Mouse (Mus musculus) ovary, postnatal 10 days (tissue): ENCODE results near the gene Corin.

Source experiments
- DNase-seq: peaks from one replicate; pipeline ENCODE4 v3.0.0; 2022; ENCODE audit warnings: low spot score

Corin gene

DNA sequence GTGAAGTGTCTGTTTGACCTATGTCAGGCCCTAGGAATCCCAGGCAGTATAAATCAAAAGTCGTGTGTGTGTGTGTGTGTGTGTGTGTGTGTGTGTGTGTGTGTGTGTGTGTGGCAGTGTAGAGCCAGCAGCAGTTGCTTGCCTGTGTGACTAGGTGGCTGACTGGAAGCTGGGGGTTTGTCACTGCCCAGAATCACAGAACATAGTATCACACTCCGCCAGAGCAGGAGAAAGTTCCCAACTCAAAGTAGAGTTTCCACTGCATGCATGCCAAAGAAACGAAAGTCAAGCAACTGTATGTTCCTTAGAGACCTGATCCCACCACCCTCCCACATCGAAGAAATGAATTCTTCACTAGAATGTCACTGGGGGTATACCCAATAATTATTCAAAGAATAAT is 61.3 kb downstream of the Corin start:
- DNase-seq: no peak

- no peak for DNase-seq
These were observed 63.1 kb downstream of the Corin start for GRCm38 (mm10) chr5:72441181-72441580.

GRCm38 (mm10) chr5:72435085-72435484 is 69.2 kb downstream of the Corin start:
- DNase-seq: no peak

DNA sequence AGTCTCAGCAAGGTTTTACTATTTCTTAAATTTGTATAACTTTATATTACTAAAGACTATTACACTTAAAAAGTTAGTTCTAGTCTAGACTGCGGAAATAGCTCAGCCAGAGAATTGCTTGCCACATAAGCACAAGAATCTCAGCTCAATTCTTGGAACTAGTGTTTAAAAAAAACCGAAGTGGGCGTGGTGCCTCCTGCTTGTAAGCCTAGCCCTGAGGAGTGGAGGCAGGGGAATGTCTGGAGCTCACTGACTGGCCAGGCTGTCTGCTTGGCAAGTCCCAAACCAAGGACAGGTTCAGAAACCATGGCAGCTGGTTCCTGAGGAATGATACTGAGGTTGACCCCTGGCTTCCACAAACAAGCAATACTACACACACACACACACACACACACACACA is 72.4 kb downstream of the Corin start:
- no peak for DNase-seq

DNA sequence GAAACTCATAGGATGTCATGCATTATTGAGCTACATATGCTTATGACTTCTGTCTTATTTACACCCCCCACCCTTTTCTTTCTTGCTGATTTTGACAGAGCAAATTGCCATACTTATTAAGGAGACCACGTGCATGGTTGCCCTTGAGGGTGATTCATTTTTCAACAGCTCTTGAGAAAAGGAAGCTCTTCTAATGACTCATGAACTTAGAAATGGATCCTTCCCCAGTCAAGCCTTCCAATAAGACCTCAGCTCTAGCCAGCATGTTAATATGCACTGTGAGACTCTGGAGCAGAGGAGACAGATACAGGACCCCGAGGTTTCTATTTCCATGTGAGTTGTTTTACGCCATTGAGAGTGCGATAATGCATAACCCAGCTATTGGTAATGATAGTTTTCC is 76.7 kb downstream of the Corin start:
- DNase-seq: no peak

- DNase-seq: no peak
These were observed 78.8 kb downstream of the Corin start for GRCm38 (mm10) chr5:72425342-72426010.

- no peak for DNase-seq
These were observed 92.4 kb downstream of the Corin start for GRCm38 (mm10) chr5:72411874-72412329.

DNA sequence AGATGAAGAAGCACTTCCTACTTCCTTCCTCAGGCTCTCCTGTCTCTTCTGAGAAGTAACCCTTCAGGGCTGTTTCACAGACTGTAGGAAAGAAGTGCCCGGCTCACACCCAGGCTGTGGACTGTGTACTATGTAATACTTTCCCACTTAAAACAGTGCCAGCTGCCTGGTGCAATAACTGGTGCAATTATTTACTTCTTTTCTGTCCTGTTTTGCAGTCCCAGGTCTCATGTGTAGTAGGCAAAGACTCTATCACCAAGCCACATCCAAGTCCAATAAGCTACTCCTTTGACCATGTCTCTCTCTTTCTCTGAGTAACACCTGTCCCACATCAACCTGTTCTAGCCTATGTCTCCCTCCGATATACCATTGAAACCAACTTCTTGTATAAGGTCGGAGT is 93.4 kb downstream of the Corin start:
- no peak for DNase-seq

- DNase-seq: no peak
These were observed 100.9 kb downstream of the Corin start for GRCm38 (mm10) chr5:72403376-72403775.

GRCm38 (mm10) chr5:72402913-72403312 is 101.4 kb downstream of the Corin start:
- no peak for DNase-seq

DNA sequence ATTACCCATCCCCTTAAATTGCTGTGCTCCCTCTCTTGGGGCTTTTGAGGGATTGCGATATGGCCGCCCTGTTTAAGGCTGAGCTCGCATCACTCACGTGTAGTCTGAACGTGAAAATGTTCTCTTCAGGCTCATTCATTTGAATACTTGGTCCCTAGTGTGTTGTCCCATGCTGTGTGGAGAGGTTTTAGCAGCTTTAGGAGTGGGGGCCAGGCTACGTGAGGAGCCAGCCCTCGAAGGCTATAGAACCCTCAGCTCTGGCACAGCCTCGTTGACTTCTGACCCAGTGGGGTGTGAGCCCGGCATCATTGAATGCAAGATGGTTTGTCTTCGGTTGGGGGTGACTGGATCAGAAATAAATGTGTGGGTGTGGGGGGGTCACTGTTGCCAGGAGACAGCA is 102.5 kb downstream of the Corin start:
- no peak for DNase-seq

DNA sequence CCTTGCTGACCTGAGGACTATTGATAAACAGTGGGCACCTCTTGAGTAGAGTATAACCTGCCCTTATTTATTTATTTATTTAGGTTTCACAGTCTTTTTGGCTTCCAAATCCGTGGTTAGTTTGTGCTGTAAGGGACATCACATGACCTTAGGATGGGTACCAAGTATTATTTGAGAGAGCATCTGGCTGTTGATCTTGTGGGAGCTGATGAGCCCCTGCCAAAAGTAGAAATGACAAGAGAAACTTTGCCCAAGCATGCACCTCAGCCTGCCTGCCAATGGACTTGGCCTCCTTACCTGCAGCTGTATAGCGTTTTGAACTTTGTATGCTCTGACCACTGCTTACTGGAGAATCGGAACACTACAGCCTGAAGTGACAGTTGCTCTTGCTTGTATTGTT is 103.0 kb downstream of the Corin start:
- DNase-seq: no peak

GRCm38 (mm10) chr5:72382148-72382547 is 122.1 kb downstream of the Corin start:
- no peak for DNase-seq

GRCm38 (mm10) chr5:72380616-72381015 is 123.7 kb downstream of the Corin start:
- DNase-seq: no peak

- no peak for DNase-seq
These were observed 136.3 kb downstream of the Corin start for GRCm38 (mm10) chr5:72368004-72368403.

DNA sequence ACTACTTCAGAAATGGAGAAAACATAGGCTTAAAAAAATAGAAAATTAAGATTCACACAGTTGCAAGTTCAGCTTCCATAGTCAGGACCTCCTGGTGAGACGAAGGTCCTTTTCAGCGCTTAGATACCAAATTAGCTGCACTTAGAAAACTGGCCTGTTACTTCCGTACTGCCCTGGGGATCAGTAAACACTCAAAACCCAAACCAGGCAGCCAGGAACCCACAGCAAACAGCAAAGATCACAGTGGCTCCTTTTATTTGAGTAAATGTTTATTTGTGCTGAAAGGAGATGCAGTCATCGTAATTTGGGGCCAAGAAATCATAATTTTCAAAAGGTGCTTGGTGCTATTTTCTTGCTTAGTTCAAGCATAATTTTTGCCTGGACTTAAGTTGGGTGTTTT is 138.5 kb downstream of the Corin start:
- DNase-seq: no peak

- no peak for DNase-seq
These were observed 140.4 kb downstream of the Corin start for GRCm38 (mm10) chr5:72363838-72364237.

DNA sequence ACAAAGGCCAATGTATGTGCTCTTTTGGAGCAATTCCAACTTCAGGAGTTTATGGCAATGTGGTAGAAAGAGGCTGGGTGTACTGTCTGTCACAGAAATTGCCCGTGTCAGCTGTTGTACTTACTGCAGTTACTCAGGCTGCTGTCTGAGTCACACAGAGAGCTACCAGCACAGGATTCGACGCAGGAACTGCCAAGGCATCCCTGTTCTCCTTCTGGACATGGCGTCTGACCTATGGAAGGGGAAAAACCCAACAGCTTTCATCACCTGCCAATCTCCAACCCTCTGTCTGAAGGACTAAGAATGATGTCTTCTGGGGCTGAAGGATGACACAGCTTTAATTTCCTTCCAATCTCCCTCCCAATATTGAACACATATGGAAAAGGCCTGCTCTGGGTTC is 150.5 kb downstream of the Corin start:
- no peak for DNase-seq

- DNase-seq: no peak
These were observed 154.1 kb downstream of the Corin start for GRCm38 (mm10) chr5:72350081-72350758.

- no peak for DNase-seq
These were observed 155.7 kb downstream of the Corin start for GRCm38 (mm10) chr5:72348591-72348990.

- DNase-seq: no peak
These were observed 168.4 kb downstream of the Corin start for GRCm38 (mm10) chr5:72335873-72336272.

- DNase-seq: no peak
These were observed 171.4 kb downstream of the Corin start for GRCm38 (mm10) chr5:72332901-72333300.

- no peak for DNase-seq
These were observed 173.1 kb downstream of the Corin start for GRCm38 (mm10) chr5:72331217-72331616.

- no peak for DNase-seq
These were observed 173.6 kb downstream of the Corin start for GRCm38 (mm10) chr5:72330648-72331047.
